Mouse (Mus musculus): ENCODE measurements around the gene Ovol2. TPM values are rescaled to one million over a fixed set of nuclear protein-coding genes. Genes with fewer than 3 reads are reported as not detected.

The Ovol2 gene
- polyA plus RNA-seq, 1 experiment, result 0.97 TPM

DNA sequence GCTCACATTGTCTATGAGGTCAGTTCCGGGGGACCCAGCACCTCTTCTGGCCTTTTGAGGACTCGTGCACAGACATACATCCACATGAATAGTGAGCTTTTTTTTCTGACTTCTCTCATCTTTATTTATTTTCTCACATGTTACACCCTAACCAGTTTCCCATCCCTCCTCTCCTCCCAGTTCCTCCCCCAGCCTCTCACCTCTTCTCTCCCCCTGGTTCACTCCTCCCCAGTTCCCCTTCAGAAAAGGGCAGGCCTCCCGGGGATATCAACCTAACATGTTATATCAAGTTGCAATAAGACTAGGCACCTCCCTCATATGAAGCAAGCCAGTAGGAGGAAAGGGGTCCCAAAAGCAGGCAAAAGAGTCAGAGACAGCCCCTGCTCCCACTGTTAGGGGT lies 51.4 kb downstream of the Ovol2 start:
- Histone ChIP-seq H3K27ac (ENCODE audit: control insufficient read depth, insufficient read depth, low read depth, low read length, poor library complexity) (no peak overlapping the region), H3K4me3 (replicated peaks; ENCODE audit: control insufficient read depth, low read depth, low read length) (no peak overlapping the region), H3K4me1 (ENCODE audit: control insufficient read depth, insufficient read depth, low read length) (no peaks in the 10 kb centered on the region; the same call in 1 of the 2 replicates)
- TF ChIP-seq CTCF (IDR thresholded peaks at IDR 0.05; ENCODE audit: control insufficient read depth, insufficient read depth, low read length), result no peak
- no peak for TF ChIP-seq POLR2A (IDR thresholded peaks at IDR 0.05; ENCODE audit: borderline replicate concordance, control insufficient read depth, low read depth, low read length)
- 82% methylated on average over 3 of the region's 3 CpGs for WGBS

DNA sequence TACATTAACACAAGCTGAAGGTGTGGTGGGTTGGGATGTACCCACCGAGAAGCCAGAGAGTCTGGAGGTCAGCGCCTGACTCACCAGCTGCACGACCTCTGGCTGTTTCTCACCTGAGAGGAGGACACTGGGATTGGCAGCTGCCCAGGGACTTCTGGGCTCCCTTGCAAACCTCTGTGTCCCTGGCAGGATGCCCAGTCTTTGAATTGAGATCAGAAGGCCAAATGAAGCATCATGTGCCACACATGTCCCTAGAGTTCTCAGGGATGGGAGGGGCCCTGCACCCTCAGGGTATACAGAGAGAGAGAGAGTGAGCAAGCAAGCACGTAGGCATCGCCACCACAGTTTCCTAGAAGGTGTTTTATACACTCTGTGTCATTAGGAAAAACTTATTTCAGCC lies 52.2 kb downstream of the Ovol2 start:
- Histone ChIP-seq H3K27ac (ENCODE audit: control insufficient read depth, insufficient read depth, low read depth, low read length, poor library complexity) (no peak overlapping the region), H3K4me1 (ENCODE audit: control insufficient read depth, insufficient read depth, low read length) (no peaks in the 10 kb centered on the region; the same call in 1 of the 2 replicates), H3K4me3 (replicated peaks; ENCODE audit: control insufficient read depth, low read depth, low read length) (no peak overlapping the region)
- TF ChIP-seq POLR2A (IDR thresholded peaks at IDR 0.05; ENCODE audit: borderline replicate concordance, control insufficient read depth, low read depth, low read length), result no peak
- no peak for TF ChIP-seq CTCF (IDR thresholded peaks at IDR 0.05; ENCODE audit: control insufficient read depth, insufficient read depth, low read length)
- WGBS, result 65% methylated on average over 5 of the region's 5 CpGs

DNA sequence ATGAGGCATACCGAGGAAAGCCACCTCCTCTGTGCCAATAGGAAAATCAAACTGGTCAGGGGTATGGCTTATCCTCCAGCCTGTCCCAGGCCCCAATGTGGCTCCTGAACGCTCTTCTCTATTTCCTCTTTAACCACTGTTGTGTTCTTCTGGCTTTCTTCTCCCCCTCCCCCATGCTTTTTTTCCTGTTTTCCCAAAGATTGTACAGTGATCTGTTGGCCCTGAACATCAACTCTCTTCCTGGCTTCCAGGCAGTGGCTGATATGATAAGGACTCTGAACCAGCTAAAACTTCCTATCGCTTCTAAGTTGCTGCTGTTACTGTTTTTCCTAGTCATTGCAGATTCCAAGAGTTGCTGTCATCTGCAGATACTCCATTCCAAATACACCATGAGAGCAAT lies 55.1 kb downstream of the Ovol2 start:
- H3K27ac ChIP-seq (ENCODE audit: control insufficient read depth, insufficient read depth, low read depth, low read length, poor library complexity), result no peak overlapping the region
- H3K4me1 ChIP-seq (ENCODE audit: control insufficient read depth, insufficient read depth, low read length), result peaks cover 2% of the 10 kb centered on the region
- TF ChIP-seq CTCF (IDR thresholded peaks at IDR 0.05; ENCODE audit: control insufficient read depth, insufficient read depth, low read length), result no peak
- TF ChIP-seq POLR2A (IDR thresholded peaks at IDR 0.05; ENCODE audit: borderline replicate concordance, control insufficient read depth, low read depth, low read length), result no peak
- no peak overlapping the region for H3K4me3 ChIP-seq (replicated peaks; ENCODE audit: control insufficient read depth, low read depth, low read length)
- WGBS, result 70% methylated on average over 3 of the region's 3 CpGs

DNA sequence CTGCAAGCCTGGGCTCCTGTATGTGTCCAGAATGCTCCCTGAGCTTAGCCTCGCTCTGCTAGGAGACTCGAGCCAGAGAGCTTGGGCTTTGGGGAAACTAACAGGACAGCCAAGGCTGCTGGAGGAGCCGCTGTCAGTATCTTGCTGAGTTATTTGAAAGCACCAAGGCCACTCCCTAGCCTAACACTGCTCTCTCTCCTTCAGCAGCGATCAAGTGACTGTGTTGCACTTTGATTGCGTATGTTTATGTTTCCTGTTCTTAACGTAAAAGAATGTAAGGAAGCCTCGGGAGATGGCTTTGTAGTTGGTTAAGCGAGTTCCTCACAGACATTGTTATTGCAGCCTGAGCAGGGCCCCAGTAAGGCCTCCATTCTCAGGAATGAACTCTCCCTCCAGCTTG lies 57.2 kb downstream of the Ovol2 start:
- peak overlapping the region; percentile 93 for H3K27ac ChIP-seq (ENCODE audit: control insufficient read depth, insufficient read depth, low read depth, low read length, poor library complexity)
- peak overlapping the region; percentile 11 for H3K4me3 ChIP-seq (replicated peaks; ENCODE audit: control insufficient read depth, low read depth, low read length)
- TF ChIP-seq POLR2A (IDR thresholded peaks at IDR 0.05; ENCODE audit: borderline replicate concordance, control insufficient read depth, low read depth, low read length) (no peak), CTCF (IDR thresholded peaks at IDR 0.05; ENCODE audit: control insufficient read depth, insufficient read depth, low read length) (no peak)
- 14% methylated on average over 8 of the region's 8 CpGs for WGBS
- peaks cover 2% of the 10 kb centered on the region for H3K4me1 ChIP-seq (ENCODE audit: control insufficient read depth, insufficient read depth, low read length)

DNA sequence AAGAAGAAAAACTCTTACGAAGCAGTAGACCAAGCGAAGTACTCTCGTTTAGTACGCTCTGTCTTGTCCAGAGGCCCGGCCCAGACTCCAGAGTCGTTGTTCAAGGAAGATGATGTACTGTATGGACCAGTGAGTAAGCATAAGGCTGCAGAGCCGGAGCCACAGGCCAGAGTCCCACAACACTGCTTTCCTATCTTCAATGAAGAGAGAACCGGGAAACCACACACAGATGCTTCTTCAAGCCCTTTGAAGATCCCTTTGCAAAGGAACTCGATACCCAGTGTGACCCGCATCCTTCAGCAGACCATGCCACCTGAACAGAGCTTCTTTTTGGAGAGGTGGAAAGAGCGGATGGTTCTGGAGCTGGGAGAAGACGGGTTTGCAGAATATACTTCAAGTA lies 59.9 kb downstream of the Ovol2 start:
- no peak for TF ChIP-seq POLR2A (IDR thresholded peaks at IDR 0.05; ENCODE audit: borderline replicate concordance, control insufficient read depth, low read depth, low read length)
- TF ChIP-seq CTCF (IDR thresholded peaks at IDR 0.05; ENCODE audit: control insufficient read depth, insufficient read depth, low read length), result no peak
- WGBS, result 75% methylated on average over 12 of the region's 12 CpGs
- H3K4me1 ChIP-seq (ENCODE audit: control insufficient read depth, insufficient read depth, low read length), result peaks cover 2% of the 10 kb centered on the region
- H3K4me3 ChIP-seq (replicated peaks; ENCODE audit: control insufficient read depth, low read depth, low read length), result no peak overlapping the region
- no peak overlapping the region for H3K27ac ChIP-seq (ENCODE audit: control insufficient read depth, insufficient read depth, low read depth, low read length, poor library complexity)

DNA sequence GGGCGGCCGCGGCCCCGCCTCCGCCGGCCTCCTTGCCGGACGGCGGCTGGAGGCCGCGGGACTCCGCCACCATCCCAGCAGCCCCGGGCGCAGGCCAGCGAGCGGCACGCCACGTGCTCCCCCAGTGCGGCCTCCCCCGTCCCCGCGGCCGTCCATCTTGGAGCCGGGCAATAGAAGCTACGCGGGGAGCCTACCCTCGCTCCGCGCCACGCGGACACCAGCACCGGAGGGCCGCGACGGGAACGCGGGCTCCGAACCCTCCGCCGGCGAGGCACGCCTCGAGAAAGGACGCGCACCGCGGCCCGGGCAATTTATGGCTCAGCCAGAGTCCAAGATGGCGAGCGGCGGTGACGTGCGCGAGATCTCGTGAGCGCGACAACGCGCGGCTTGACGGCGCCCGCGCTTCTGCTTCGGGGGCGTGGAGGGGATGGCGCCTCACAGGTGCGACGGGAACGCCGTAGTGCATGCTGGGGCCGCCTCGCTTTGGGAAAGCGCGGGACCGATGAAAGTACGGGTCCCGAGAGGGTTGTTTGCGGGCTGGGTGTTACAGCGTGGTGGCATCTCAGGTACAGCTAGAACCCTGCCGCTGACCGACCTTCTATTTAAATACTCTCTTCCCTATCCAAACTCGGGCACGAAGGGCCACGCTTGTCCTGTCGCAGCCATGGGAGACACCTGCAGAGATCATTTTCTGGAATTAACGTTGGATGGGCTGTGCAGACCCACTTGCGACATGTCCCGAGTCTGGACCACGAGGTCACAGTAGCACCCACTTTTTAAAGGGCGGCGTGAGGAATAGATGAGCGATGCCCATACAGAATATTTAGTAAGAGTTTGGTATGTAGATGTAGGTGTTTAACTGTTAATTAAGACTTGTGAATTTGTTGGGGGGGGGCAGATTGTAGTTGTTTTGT lies 61.2 kb downstream of the Ovol2 start, which contains the start of the genes Mgme1 and Snx5:
Mgme1 (plus strand) TSS at position 157 of the 914 bp plus-strand sequence.
Snx5 (minus strand) TSS at position 400 of the 914 bp plus-strand sequence.
- under 1% methylated on average over 87 of the region's 93 CpGs for WGBS
- TF ChIP-seq POLR2A (IDR thresholded peaks at IDR 0.05; ENCODE audit: borderline replicate concordance, control insufficient read depth, low read depth, low read length) (peak; percentile 94; the same call in 1 of the 2 replicates), CTCF (IDR thresholded peaks at IDR 0.05; ENCODE audit: control insufficient read depth, insufficient read depth, low read length) (0 out of 2 replicates have a peak, but pooled peaks have one; percentile 6)
- H3K27ac ChIP-seq (ENCODE audit: control insufficient read depth, insufficient read depth, low read depth, low read length, poor library complexity), result peak within 1 kb of the TSS; percentile 99
- peak within 1 kb of the TSS; percentile 95 for H3K4me3 ChIP-seq (replicated peaks; ENCODE audit: control insufficient read depth, low read depth, low read length)
- H3K4me1 ChIP-seq (ENCODE audit: control insufficient read depth, insufficient read depth, low read length), result peaks cover 2% of the 10 kb centered on the region

DNA sequence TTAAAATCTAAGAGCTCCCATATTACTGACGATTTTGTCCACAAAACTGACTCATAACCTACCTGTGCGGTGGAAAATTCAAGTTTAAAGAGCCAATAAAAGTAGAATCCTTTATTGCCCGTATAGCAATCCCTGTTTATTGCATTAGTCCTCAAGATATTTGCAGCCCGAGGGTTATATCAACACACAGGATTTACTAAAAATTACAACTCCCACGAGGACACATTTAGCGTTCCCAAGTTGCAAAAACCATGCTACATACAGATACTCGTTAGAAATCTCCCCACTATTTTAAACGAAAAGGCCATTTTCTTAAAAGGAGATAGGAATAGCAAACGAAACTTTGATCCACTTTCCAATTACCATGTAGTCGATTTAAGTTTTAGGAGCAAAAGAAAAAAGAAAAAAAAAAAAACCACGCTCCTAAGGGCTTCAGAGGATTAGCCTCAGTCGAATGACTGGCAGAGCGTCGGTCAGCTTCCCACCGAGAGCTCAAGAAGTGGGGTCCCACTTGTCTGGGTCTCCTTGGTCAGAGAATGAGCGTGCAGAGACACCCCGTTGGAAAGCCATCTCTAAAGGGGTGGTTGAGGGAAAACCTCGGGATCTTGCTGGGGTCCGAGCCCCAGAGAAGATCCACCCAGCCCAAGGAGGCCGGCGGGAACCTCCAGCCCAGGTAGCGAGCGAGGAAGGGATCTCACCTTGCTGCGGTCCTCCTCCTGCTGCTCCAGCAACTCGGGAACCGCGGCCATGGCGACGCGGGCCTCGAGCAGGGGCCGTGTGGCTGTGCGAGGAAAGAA lies 62.1 kb downstream of the Ovol2 start:
- Histone ChIP-seq H3K4me3 (replicated peaks; ENCODE audit: control insufficient read depth, low read depth, low read length) (peak overlapping the region; percentile 95), H3K27ac (ENCODE audit: control insufficient read depth, insufficient read depth, low read depth, low read length, poor library complexity) (peak overlapping the region; percentile 99), H3K4me1 (ENCODE audit: control insufficient read depth, insufficient read depth, low read length) (peaks cover 2% of the 10 kb centered on the region)
- under 1% methylated on average over 33 of the region's 33 CpGs for WGBS
- TF ChIP-seq POLR2A (IDR thresholded peaks at IDR 0.05; ENCODE audit: borderline replicate concordance, control insufficient read depth, low read depth, low read length) (no peak), CTCF (IDR thresholded peaks at IDR 0.05; ENCODE audit: control insufficient read depth, insufficient read depth, low read length) (no peak)

DNA sequence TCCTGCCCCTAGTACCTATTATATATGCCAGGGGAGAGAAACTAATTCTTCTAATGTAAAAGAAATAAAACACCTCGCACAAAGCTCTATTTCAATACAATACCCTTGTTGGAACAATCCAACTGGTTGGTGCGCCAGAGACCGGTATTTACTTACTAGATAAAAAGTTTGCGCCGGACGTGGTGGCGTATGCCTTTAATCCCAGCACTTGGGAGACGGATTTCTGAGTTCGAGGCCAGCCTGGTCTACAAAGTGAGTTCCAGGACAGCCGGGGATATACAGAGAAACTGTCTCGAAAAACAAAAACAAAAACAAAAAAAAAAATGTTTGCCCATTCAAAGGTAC lies 62.7 kb downstream of the Ovol2 start:
- Histone ChIP-seq H3K27ac (ENCODE audit: control insufficient read depth, insufficient read depth, low read depth, low read length, poor library complexity) (no peak overlapping the region), H3K4me1 (ENCODE audit: control insufficient read depth, insufficient read depth, low read length) (peaks cover 1% of the 10 kb centered on the region; the same call in 1 of the 2 replicates), H3K4me3 (replicated peaks; ENCODE audit: control insufficient read depth, low read depth, low read length) (peak overlapping the region; percentile 48)
- no peak for TF ChIP-seq POLR2A (IDR thresholded peaks at IDR 0.05; ENCODE audit: borderline replicate concordance, control insufficient read depth, low read depth, low read length)
- no peak for TF ChIP-seq CTCF (IDR thresholded peaks at IDR 0.05; ENCODE audit: control insufficient read depth, insufficient read depth, low read length)
- WGBS, result 1% methylated on average over 11 of the region's 11 CpGs

All from bone marrow, adult 2 months (tissue).